Mouse (Mus musculus) neural tube, embryonic 11.5 days (tissue): ENCODE measurements around the gene Cartpt. TPM values are rescaled to one million over a fixed set of nuclear protein-coding genes. Genes with fewer than 3 reads are reported as not detected.
"Not testable (repeated sequence)": the region's sequence is repeated elsewhere in the genome, so short reads cannot be mapped to it uniquely, and the experiment has no call there.

Experiments used
- ATAC-seq: fragments of 200-750 bp; cut with Nextera tagmentation; 2 replicates; pipeline ENCODE4 v1.8.0; 2017; ENCODE audit warnings: moderate number of reproducible peaks, mild to moderate bottlenecking, moderate TSS enrichment, moderate library complexity; ENCODE audit not compliant: insufficient read depth, low FRiP score, low TSS enrichment
- DNase-seq: peaks from one replicate; pipeline ENCODE4 v3.0.0-alpha.2; 2015; ENCODE audit warnings: low spot score
- H3K27ac ChIP-seq: fragments of 300-500 bp; sonication (generic); 2 replicates; pipeline ENCODE4 v1.5.1; 2014; ENCODE audit warnings: low read depth, mild to moderate bottlenecking, low read length
- H3K27me3 ChIP-seq: fragments of 300-500 bp; sonication (generic); 2 replicates; pipeline ENCODE4 v1.6.1; 2014; ENCODE audit warnings: mild to moderate bottlenecking, low read length, mixed read lengths; ENCODE audit not compliant: control insufficient read depth, insufficient read depth
- H3K36me3 ChIP-seq: fragments of 300-500 bp; sonication (generic); 2 replicates; pipeline ENCODE4 v1.6.1; 2014; ENCODE audit warnings: mild to moderate bottlenecking, low read length, moderate library complexity, mixed read lengths; ENCODE audit not compliant: control insufficient read depth, insufficient read depth
- H3K4me1 ChIP-seq: fragments of 300-500 bp; sonication (generic); 2 replicates; pipeline ENCODE4 v1.6.1; 2014; ENCODE audit warnings: low read length, mixed read lengths; ENCODE audit not compliant: control insufficient read depth, insufficient read depth
- H3K4me2 ChIP-seq: fragments of 300-500 bp; sonication (generic); 2 replicates; pipeline ENCODE4 v1.6.1; 2014; ENCODE audit warnings: low read depth, mild to moderate bottlenecking, moderate library complexity
- H3K4me3 ChIP-seq: fragments of 300-500 bp; sonication (generic); 2 replicates; pipeline ENCODE4 v1.5.1; 2014; ENCODE audit warnings: low read depth, low read length
- H3K9ac ChIP-seq: fragments of 300-500 bp; sonication (generic); 2 replicates; pipeline ENCODE4 v1.6.1; 2014; ENCODE audit warnings: mild to moderate bottlenecking, low read length
- H3K9me3 ChIP-seq: fragments of 300-500 bp; sonication (generic); 2 replicates; pipeline ENCODE4 v1.6.1; 2016; ENCODE audit warnings: low read length; ENCODE audit not compliant: control insufficient read depth
- WGBS: fragments of 180-500 bp; shearing (Covaris S2); extraction: QIAGEN DNeasy Blood & Tissue Kit; methylation state at CpG from one replicate; pipeline ENCODE4 v1.1.7; 2014; 5-methylcytosine and 5-hydroxymethylcytosine counted together
- polyA plus RNA-seq: library from polyadenylated mRNA; unstranded; fragments of >200 nt; fragmentation: Nextera tagmentation; extraction: Ambion mirVana; gene quantifications from 2 replicates; pipeline ENCODE4 v1.2.1, GENCODE M21; 2014

The Cartpt gene
- polyA plus RNA-seq, 1 experiment from 2014 or later = 20.5 TPM

DNA sequence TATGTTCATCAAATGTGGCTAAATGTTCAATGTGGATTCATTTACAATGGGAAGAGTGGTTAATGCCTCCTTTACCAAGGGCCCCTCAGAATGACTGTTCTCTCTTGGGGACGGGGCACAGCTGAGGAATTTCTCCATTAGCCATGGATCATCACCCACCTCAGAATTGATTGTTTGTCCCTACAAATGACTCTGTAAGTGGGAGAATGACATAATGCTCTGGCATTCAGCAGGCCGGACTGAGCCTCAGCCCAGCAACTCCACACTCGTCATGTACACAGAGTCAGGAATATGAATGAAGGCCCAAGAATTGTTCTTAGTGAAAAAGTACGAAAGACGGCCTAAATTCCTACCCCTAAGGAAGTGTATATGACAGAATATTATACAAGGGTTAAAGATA lies 25.4 kb upstream of the Cartpt start:
- ATAC-seq = peak; percentile 78
- no peaks in the 10 kb centered on the region for H3K9me3 ChIP-seq
- H3K36me3 ChIP-seq = no peaks in the 10 kb centered on the region
- H3K4me1 ChIP-seq = no peaks in the 10 kb centered on the region
- H3K9ac ChIP-seq = no peak overlapping the region
- 39% methylated on average over 5 of the region's 5 CpGs for WGBS
- DNase-seq = peak; percentile 38
- H3K27ac ChIP-seq = no peak overlapping the region
- H3K4me3 ChIP-seq = no peak overlapping the region
- no peaks in the 10 kb centered on the region for H3K27me3 ChIP-seq
- H3K4me2 ChIP-seq = no peak overlapping the region

DNA sequence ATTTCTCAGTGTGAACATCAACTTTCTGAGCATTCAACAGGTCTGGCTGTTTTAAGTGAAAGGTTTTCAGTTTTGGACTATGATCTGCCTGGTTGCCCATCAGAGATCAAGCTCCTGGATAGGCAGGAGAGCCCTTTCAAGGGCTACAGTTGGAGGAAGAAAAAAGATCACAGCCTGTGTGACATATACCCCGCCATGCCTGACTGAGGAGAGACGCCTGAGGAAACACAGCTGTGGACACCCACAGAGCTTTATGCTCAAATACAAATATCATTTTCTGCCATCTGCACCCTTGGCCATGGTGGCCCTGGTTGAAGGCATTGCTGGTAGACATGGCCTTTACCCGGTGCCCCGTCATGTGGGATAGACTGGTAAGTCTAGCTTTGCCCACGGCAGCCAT lies 14.7 kb upstream of the Cartpt start:
- DNase-seq = no peak
- Histone ChIP-seq H3K9ac (no peak overlapping the region), H3K4me3 (no peak overlapping the region), H3K27me3 (no peaks in the 10 kb centered on the region), H3K36me3 (no peaks in the 10 kb centered on the region), H3K27ac (no peak overlapping the region), H3K4me2 (no peak overlapping the region), H3K4me1 (no peaks in the 10 kb centered on the region), H3K9me3 (no peaks in the 10 kb centered on the region)
- ATAC-seq = no peak
- 81% methylated on average over 5 of the region's 5 CpGs for WGBS

DNA sequence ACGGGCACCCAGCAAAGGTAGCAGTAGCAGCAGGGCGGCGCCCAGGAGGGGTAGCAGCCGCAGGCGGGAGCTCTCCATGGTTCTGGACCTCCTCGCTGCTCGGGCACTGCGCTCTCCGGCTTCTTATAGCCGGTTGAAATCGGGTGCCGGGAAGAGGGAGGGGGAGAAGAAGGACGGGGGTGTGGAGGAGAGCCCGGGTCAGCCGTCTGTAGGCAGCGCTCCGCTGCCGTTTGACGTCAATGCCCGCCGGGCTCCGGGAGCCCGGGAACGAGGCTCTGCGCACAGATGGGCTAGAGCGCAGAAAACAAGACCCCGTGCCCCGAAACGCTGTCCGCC lies 366 bp downstream of the Cartpt start:
- H3K9me3 ChIP-seq = no peaks in the 10 kb centered on the region
- WGBS = 1% methylated on average over 30 of the region's 30 CpGs
- peak; percentile 75 for DNase-seq
- H3K36me3 ChIP-seq = no peaks in the 10 kb centered on the region
- no peaks in the 10 kb centered on the region for H3K4me1 ChIP-seq
- peak overlapping the region; percentile 9 for H3K9ac ChIP-seq
- no peak overlapping the region for H3K27ac ChIP-seq
- H3K4me3 ChIP-seq = peak overlapping the region; percentile 33
- H3K4me2 ChIP-seq = peak overlapping the region; percentile 53
- H3K27me3 ChIP-seq = peaks cover 20% of the 10 kb centered on the region
- ATAC-seq = peak; percentile 65

DNA sequence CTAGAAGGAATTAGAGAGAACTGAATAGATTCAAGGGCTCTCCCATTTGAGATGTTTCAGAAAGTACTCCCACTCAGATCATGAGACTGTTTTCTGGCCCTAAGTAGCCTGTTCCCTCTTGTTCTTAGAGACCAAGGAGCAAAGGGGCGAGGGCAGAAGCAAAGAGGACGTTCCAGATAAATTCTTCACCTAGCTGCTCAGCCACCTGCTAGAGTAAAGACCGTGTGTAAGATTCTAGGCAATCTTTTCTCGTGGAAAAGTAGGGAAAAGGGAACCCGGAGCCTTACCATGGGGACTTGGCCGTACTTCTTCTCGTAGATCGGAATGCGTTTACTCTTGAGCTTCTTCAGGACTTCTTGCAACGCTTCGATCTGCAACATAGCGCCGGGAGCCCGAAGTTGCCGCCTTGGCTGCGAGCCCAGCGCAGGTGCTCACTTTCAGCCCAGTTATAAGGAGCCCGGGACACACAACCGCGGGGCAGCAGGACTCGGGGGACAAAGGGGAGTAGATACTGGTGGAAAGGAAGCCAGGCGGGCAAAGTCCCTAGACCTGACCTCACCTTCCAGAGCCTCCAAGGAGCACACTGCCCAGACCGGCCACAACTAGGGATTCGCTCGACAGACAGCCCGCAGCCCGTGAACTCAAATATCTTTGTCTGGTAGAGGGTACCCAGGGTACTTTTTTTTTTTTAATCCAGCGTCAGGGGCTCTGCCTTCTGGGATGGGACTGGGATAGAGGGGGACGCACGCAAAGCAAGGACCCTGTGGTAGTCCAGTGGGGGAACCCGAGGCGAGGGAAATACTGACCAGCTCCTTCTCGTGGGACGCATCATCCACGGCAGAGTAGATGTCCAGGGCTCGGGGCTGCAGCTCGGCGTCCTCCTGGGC lies 978 bp downstream of the Cartpt start:
- H3K4me3 ChIP-seq = peak overlapping the region; percentile 33

DNA sequence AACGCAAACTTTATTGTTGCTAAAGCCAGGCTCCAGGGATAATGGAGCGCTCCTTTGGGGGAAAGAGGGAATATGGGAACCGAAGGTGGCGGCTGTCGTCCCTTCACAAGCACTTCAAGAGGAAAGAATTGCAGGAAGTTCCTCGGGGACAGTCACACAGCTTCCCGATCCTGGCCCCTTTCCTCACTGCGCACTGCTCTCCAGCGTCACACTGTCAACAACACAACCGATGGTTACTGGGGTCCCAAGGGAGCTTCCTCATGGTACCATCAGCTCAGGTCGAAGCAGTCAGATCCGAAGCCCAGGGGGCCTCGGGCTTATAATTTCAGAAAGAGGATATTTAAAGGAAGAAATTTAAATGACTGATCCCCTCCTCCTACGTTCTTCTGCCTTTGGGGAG lies 2.1 kb downstream of the Cartpt start:
- DNase-seq = no peak
- H3K27me3 ChIP-seq = peaks cover 20% of the 10 kb centered on the region
- WGBS = 30% methylated on average over 14 of the region's 14 CpGs
- no peaks in the 10 kb centered on the region for H3K36me3 ChIP-seq
- no peaks in the 10 kb centered on the region for H3K9me3 ChIP-seq
- H3K27ac ChIP-seq = no peak overlapping the region
- H3K9ac ChIP-seq = no peak overlapping the region
- no peaks in the 10 kb centered on the region for H3K4me1 ChIP-seq
- H3K4me3 ChIP-seq = no peak overlapping the region
- ATAC-seq = no peak
- H3K4me2 ChIP-seq = no peak overlapping the region

More for the DNA sequence above, 978 bp downstream of the Cartpt start:
- peak overlapping the region; percentile 9 for H3K9ac ChIP-seq
- no peaks in the 10 kb centered on the region for H3K9me3 ChIP-seq
- no peak for DNase-seq
- no peaks in the 10 kb centered on the region for H3K36me3 ChIP-seq
- peak overlapping the region; percentile 53 for H3K4me2 ChIP-seq
- WGBS = 4% methylated on average over 38 of the region's 38 CpGs
- H3K27me3 ChIP-seq = peaks cover 20% of the 10 kb centered on the region
- no peak overlapping the region for H3K27ac ChIP-seq
- ATAC-seq = peak; percentile 38; the same call in 1 of the 2 replicates
- no peaks in the 10 kb centered on the region for H3K4me1 ChIP-seq

DNA sequence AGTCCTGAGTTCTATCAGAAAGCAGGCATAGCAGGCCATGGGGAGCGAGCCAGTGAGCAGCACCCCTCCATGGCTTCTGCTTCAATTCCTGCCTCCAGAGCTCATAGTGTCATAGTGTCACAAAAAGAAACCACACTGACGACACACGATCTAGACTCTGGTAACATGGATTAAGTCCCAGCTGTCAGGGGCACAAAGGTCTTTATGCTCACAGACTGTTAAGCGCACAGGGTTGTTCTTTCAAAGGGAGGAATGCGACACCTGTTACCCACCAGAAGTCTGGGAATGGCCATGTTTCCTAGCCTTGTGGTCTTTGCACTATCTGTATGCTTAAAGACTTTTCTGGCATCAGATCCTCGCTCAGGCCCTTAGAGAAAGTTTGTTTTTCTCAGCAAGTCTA lies 15.3 kb downstream of the Cartpt start:
- 76% methylated on average over 6 of the region's 6 CpGs for WGBS
- Histone ChIP-seq H3K4me3 (no peak overlapping the region), H3K36me3 (no peaks in the 10 kb centered on the region), H3K4me2 (no peak overlapping the region), H3K9ac (no peak overlapping the region), H3K9me3 (no peaks in the 10 kb centered on the region), H3K27ac (no peak overlapping the region), H3K4me1 (no peaks in the 10 kb centered on the region), H3K27me3 (no peaks in the 10 kb centered on the region)
- DNase-seq (no peak), ATAC-seq (no peak)

DNA sequence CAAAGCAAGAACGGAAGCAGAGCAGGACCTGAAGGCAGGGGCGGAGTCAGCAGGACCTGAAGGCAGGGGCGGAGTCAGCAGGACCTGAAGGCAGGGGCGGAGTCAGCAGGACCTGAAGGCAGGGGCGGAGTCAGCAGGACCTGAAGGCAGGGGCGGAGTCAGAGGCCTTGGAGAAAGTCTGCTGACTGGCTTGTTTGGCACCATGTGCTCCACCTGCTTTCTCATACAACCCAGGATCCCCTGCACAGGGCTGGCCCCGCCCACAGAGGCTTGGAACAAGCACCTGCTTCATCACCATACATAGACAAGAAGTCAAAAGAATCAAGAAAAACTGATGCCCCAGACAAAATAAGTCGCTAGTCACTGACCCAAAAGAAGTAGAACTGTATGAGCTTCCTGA lies 19.1 kb downstream of the Cartpt start:
- not testable (repeated sequence) for H3K9ac ChIP-seq, H3K27me3 ChIP-seq, H3K4me3 ChIP-seq, H3K36me3 ChIP-seq, H3K9me3 ChIP-seq, DNase-seq, H3K27ac ChIP-seq, ATAC-seq, H3K4me1 ChIP-seq, H3K4me2 ChIP-seq
- 69% methylated on average over 8 of the region's 8 CpGs for WGBS

DNA sequence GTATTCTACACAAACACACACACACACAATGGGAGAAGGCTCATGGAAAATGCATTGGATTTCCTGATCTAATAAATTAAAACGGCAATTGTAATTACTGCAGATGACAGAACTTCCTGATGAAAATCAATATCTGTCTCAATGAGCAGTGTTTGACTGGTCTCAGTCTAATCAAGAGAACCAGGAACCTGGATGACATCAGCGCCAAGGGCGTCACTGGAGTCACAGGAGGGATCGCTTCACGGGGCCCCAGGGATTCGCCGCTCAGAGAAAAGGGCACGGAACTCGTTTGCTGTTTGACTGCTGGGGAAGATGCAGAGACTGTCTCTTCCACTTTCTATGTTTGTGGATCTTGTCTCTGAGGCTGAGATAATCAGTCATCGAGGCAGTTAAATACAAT lies 21.2 kb downstream of the Cartpt start:
- Histone ChIP-seq H3K4me1 (no peaks in the 10 kb centered on the region), H3K36me3 (no peaks in the 10 kb centered on the region), H3K4me2 (no peak overlapping the region), H3K9me3 (no peaks in the 10 kb centered on the region), H3K27ac (no peak overlapping the region), H3K9ac (no peak overlapping the region), H3K4me3 (no peak overlapping the region), H3K27me3 (no peaks in the 10 kb centered on the region)
- peak; percentile 21 for DNase-seq
- ATAC-seq = no peak
- WGBS = 78% methylated on average over 10 of the region's 10 CpGs

DNA sequence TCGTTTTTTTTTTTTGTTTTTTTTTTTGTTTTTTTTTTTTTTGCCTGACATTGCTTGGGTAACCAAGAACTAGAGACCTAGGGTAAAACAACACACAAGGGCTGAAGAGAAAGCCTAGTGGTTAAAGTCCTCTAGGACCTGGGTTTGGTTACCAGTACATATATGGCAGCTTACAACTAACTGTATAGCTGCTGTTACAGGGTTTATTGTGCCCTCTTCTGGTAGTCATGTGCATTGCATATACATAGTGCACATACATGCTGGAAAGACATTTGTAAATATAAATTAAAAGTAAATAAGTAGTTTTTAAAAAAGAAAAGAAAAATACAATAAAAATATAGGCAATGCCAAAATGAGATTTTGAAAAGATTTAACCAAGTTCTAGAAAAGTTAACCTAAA lies 28.8 kb downstream of the Cartpt start:
- H3K4me1 ChIP-seq = no peaks in the 10 kb centered on the region
- no peak overlapping the region for H3K27ac ChIP-seq
- H3K9me3 ChIP-seq = no peaks in the 10 kb centered on the region
- no peak overlapping the region for H3K9ac ChIP-seq
- no peak overlapping the region for H3K4me2 ChIP-seq
- H3K36me3 ChIP-seq = no peaks in the 10 kb centered on the region
- ATAC-seq (no peak), DNase-seq (no peak)
- H3K4me3 ChIP-seq = no peak overlapping the region
- no peaks in the 10 kb centered on the region for H3K27me3 ChIP-seq
- WGBS = 74% methylated on average over 1 of the region's 1 CpGs
